In the genomic region with DNA sequence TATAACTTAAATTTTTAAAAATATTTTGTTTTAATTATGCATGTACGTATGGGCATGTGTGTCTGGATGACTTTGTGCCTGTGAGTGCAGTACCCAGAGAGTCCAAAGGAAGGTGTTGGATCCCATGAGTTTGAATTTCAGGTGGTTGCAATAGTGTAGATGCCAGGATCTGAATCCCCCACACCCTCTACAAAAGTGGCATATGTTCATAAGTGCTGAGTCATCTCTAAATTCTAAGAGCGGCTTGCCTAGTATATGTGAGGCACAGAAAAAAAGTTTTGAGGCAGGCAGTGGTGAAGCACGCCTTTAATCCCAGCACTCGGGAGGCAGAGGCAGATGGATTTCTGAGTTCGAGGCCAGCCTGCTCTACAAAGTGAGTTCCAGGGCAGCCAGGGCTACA, we compare ENCODE assay signal across 20 mouse cellular contexts. TPM values are rescaled to one million over a fixed set of nuclear protein-coding genes. Genes with fewer than 3 reads are reported as not detected.
"Had no signal": no experiment of that assay in that cellular context is flagged by ENCODE, and none has a peak within 500 bp of the region (broad histone marks: within the 10 kb centered on the region; RNA-seq: fewer than 3 reads in every experiment).

No protein-coding gene starts in this region.

- ATAC-seq: intestine, postnatal 0 days; lung, postnatal 0 days; midbrain, embryonic 15.5 days had no signal

- H3K4me1 ChIP-seq: limb, embryonic 12.5 days; stomach, embryonic 15.5 days had no signal

- H3K27ac ChIP-seq: kidney, postnatal 0 days; limb, embryonic 12.5 days; limb, embryonic 15.5 days; macrophage; midbrain, embryonic 12.5 days; midbrain, embryonic 15.5 days; neural tube, embryonic 13.5 days; stomach, embryonic 15.5 days had no signal

- DNase-seq: kidney, adult 2 months; kidney, postnatal 25 days; left cerebral cortex, postnatal 4 days; lung, embryonic 14.5 days; retina, postnatal 1 day; right cerebral cortex, postnatal 25 days; spleen, adult 18-20 months; thymus, postnatal 25 days had no signal

- H3K9ac ChIP-seq: limb, embryonic 12.5 days; limb, embryonic 15.5 days; lung, embryonic 14.5 days; midbrain, embryonic 12.5 days; midbrain, embryonic 15.5 days; neural tube, embryonic 13.5 days; stomach, embryonic 15.5 days had no signal

- H3K27me3 ChIP-seq: limb, embryonic 12.5 days; limb, embryonic 15.5 days; midbrain, embryonic 12.5 days; midbrain, embryonic 15.5 days; neural tube, embryonic 13.5 days; stomach, embryonic 15.5 days had no signal

- H3K9me3 ChIP-seq: limb, embryonic 12.5 days; limb, embryonic 15.5 days; midbrain, embryonic 12.5 days; midbrain, embryonic 15.5 days; neural tube, embryonic 13.5 days; stomach, embryonic 15.5 days had no signal

- H3K36me3 ChIP-seq: limb, embryonic 12.5 days; limb, embryonic 15.5 days; midbrain, embryonic 12.5 days; midbrain, embryonic 15.5 days; neural tube, embryonic 13.5 days; stomach, embryonic 15.5 days had no signal

- H3K4me2 ChIP-seq: limb, embryonic 12.5 days; limb, embryonic 15.5 days; lung, embryonic 14.5 days; midbrain, embryonic 12.5 days; midbrain, embryonic 15.5 days; neural tube, embryonic 13.5 days; stomach, embryonic 15.5 days had no signal

- H3K4me3 ChIP-seq: limb, embryonic 12.5 days; limb, embryonic 15.5 days; midbrain, embryonic 12.5 days; midbrain, embryonic 15.5 days; neural tube, embryonic 13.5 days; stomach, embryonic 15.5 days had no signal

RNA-seq across cellular contexts. Expression of a gene that starts 24.3 kb away (rescaled TPM):
- total RNA-seq: neutrophil, adult 5-6 weeks had no signal
- polyA plus RNA-seq: kidney, adult 2 months; large intestine, adult 2 months; lung, embryonic 14.5 days; midbrain, embryonic 15.5 days had no signal
